Mouse (Mus musculus): ENCODE measurements around the gene Rbbp4. TPM values are rescaled to one million over a fixed set of nuclear protein-coding genes. Genes with fewer than 3 reads are reported as not detected.

Gene Rbbp4
- total RNA-seq (2021): 100 to 1,000 TPM; 117 to 130 TPM
- long read RNA-seq, experiment 1, full-length matches to known transcripts: 4 of 32 reads
- long read RNA-seq, experiment 1, partial matches to known transcripts: 3 of 32 reads
- long read RNA-seq, experiment 1, other reads (novel, unspliced or antisense): 25 of 32 reads
- long read RNA-seq, experiment 2, full-length matches to known transcripts: 1 of 37 reads
- long read RNA-seq, experiment 2, partial matches to known transcripts: 4 of 37 reads
- long read RNA-seq, experiment 2, other reads (novel, unspliced or antisense): 32 of 37 reads

DNA sequence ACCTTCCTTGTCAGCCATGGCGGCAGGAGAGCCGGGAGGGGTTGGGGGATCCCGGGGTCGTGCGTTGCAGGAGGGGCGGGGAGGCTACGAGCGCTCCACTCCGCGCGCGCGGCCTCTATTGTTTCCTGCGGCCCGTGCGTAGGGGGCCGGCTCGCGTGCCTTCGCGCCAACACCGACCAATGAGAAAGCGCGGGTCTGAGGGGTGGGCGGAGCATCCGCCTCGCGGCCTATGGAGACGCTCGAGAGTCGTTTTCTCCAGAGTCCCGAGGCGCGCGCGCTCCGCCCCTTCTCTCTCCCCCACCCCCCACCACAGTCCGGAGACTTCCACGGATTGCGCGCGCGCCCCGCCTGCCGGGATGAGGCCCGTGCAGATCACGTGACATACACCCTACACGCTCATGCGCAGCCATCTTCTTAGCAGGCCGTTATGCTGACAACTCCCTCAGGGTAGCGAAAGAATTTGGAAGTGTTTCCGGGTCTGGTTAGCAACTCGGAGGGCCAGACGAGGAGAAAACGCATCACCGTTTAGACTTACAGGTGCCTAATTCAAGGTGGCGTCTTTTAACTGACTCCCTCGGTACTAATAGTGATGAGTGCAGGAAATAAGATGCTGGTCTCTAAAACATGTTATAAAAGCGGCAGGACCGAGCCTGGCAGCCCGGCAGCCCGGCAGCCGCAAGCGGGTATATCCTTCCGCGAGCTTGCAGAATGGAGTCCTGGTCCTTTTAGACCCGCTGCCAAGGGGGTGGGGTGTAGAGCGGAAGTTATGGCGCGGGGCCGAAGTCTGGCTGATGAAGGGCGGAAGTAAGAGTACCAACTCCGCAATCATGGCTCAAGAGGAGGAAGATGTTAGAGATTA lies at the start of gene Rbbp4, which contains the start of gene Zbtb8os:
Rbbp4 (minus strand) TSS at position 155 of the 859 bp plus-strand sequence.
Zbtb8os (plus strand) TSS at position 480 of the 859 bp plus-strand sequence.
- Histone ChIP-seq H3K4me3 (peak within 1 kb of the TSS; percentile 98), H3K27ac (peak within 1 kb of the TSS; percentile 99)
- peak; percentile 71 for TF ChIP-seq CTCF (conservative IDR thresholded peaks at IDR 0.05)
- peak; percentile 95 to 98 for DNase-seq (ENCODE audit: low spot score in 2 of 2)

DNA sequence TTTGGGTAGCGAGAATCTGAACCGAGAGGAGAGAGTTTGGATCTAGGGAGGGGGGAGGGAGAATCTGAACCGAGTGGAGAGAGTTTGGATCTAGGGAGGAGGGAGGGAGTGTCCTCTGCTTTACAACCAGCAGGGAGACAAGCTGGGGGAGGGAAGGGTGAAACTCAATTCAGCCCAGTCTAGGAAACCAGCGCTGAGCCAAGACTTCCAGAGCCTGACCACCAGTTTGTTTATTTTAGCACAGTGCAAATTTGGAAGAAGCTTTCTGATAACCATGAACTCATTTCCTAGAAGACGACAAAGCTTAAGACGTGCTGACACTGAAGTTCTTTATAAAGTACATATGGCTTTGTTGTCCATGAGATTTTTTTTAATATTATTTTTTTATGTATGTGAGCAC lies 49.3 kb upstream of the Rbbp4 start:
- no peak for DNase-seq (ENCODE audit: low spot score in 2 of 2)
- no peak overlapping the region for H3K27ac ChIP-seq
- no peak for TF ChIP-seq CTCF (conservative IDR thresholded peaks at IDR 0.05)
- H3K4me3 ChIP-seq: no peak overlapping the region

DNA sequence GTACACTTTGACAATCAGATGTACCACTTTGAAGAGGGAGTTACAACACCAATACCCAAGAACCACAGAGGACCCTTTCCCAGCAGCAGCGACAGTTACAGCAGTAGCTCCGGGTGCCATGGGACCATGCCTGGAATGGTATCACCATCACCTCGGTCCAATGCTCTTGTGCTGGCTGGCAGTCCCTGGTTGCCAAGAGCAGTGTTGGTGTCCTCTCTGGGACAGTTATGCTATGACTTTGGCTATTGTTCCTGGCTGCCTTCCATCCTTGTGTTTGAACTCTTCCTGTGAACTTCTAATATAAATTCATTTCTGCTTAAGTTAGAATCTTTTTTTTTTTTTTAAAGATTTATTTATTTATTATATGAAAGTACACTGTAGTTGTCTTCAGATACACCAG lies 48.4 kb upstream of the Rbbp4 start:
- no peak overlapping the region for H3K27ac ChIP-seq
- H3K4me3 ChIP-seq: no peak overlapping the region
- DNase-seq (ENCODE audit: low spot score in 2 of 2): no peak
- no peak for TF ChIP-seq CTCF (conservative IDR thresholded peaks at IDR 0.05)

DNA sequence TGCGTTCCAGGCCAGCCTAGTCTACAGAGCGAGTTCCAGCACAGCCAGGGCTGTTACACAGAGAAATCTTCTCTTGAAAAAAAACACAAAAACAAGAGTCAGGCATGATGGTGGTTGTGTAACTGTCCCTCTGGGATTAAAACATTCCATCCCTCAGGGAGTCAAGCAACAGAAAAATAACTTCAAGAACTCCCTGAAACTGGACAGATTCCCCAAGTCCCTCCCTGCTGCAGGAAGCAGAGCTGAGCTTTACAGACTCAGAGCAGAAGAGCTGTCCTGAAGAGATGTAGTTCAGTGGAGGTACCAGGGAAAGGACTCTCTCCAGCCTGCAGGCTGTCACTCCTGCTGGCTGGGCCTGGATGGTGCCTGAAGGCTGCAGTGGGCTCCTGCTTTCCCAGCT lies 47.3 kb upstream of the Rbbp4 start:
- TF ChIP-seq CTCF (conservative IDR thresholded peaks at IDR 0.05): no peak
- H3K4me3 ChIP-seq: no peak overlapping the region
- no peak overlapping the region for H3K27ac ChIP-seq
- no peak for DNase-seq (ENCODE audit: low spot score in 2 of 2)

DNA sequence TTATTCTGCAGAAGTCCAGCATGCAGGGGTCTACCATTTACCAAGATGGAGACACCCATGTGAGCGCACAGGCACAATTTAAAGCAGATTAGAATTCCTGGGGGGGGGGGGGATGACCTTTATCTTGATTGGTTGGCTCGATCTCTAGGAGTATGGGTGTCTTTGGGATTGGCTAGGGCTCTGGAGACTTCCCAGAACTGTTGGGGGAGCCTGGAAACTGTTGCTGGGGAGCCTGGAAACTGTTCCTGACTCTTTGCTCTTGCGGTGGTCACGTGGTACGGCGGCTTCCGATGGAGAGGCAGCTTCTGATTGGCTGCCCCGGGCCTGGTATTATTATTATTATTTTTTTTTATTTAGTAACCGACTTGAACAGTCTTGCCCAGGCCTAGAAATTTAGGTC lies 46.9 kb upstream of the Rbbp4 start:
- H3K27ac ChIP-seq: no peak overlapping the region
- no peak for DNase-seq (ENCODE audit: low spot score in 2 of 2)
- no peak overlapping the region for H3K4me3 ChIP-seq
- TF ChIP-seq CTCF (conservative IDR thresholded peaks at IDR 0.05): no peak

DNA sequence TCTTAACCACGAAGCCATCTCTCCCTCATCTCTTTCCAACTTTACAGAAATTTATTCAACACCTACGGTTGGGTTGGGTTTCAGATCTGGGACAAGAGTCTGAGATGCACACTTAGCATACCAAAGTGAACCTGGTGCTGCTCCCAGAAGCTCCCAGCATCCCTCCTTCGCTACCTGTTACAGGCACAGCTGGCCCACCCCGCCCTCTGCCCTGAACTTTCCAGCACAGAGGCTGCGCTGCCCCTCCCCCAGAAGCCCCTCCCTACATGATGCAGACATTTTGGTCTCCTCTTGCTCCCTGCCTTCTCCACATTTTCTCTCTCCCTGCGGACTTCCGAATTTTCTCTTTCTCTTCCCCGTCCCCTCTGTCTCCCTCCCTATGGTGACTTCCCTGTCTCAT lies 46.0 kb upstream of the Rbbp4 start:
- H3K27ac ChIP-seq: no peak overlapping the region
- no peak for TF ChIP-seq CTCF (conservative IDR thresholded peaks at IDR 0.05)
- H3K4me3 ChIP-seq: no peak overlapping the region
- no peak for DNase-seq (ENCODE audit: low spot score in 2 of 2)

DNA sequence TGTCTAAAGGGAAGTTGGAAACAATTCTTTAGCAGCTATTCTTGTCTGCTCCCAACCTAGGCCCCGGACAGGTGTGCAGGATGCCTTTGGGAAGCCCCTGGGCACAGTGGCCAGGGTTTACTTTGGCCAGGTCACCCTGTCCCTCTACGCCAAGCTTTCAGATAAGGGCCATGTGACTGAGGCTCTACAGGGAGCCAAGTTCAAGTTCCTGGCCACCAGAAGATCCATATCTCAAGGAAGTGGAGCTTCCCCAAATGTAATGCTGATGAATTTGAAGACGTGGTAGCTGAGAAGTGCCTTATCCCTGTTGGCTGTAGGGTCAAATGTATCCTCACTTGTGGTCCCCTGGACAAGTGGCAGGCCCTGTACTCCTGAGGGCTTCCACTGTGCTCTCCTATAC lies 44.6 kb upstream of the Rbbp4 start:
- Histone ChIP-seq H3K4me3 (no peak overlapping the region), H3K27ac (no peak overlapping the region)
- DNase-seq (ENCODE audit: low spot score in 2 of 2): no peak
- TF ChIP-seq CTCF (conservative IDR thresholded peaks at IDR 0.05): no peak

DNA sequence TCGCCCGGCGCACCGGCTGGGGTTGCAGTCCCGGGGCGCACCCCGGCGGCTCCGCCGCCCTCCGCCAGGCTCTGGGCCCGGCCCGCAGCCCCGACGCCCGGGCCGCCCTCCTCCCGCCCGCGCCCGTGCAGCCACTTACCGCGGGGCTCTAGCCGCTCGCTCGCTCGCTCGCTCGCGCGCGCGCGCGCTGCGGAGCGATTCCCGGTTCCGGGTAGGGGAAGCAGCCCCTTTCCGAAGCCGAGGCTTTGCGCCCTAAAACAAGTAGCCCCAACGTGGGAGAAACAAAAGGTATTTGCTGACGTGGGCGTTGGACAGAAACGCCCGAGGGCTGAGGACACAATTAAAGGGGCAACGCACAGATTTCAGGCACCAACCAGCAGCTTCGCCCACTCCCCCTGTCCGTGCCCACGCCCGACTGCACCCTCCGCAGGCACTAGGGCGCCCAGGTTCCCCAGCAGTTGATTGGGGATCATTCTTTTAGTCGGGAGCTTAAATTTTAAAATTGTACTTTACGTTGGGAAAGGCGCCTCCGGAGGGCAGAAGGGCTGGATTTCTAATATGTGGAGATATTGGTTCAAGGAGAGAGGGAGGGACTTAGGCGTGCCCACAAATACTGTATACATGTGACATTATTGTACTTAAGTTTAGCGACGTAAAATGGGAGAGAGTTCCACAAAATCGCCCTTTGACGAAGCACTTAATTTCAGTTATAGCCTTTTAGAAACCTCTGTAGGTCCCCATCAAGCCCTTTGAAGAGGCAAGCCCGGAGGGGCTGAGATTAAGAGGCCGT lies 42.6 kb upstream of the Rbbp4 start, which contains the start of gene Zbtb8a:
Zbtb8a (minus strand) TSS at position 516 of the 790 bp plus-strand sequence.
- peak within 1 kb of the TSS; percentile 64 for H3K4me3 ChIP-seq
- peak; percentile 35 for TF ChIP-seq CTCF (conservative IDR thresholded peaks at IDR 0.05)
- DNase-seq (ENCODE audit: low spot score in 2 of 2): peak; percentile 16 to 30
- peak within 1 kb of the TSS; percentile 81 for H3K27ac ChIP-seq

DNA sequence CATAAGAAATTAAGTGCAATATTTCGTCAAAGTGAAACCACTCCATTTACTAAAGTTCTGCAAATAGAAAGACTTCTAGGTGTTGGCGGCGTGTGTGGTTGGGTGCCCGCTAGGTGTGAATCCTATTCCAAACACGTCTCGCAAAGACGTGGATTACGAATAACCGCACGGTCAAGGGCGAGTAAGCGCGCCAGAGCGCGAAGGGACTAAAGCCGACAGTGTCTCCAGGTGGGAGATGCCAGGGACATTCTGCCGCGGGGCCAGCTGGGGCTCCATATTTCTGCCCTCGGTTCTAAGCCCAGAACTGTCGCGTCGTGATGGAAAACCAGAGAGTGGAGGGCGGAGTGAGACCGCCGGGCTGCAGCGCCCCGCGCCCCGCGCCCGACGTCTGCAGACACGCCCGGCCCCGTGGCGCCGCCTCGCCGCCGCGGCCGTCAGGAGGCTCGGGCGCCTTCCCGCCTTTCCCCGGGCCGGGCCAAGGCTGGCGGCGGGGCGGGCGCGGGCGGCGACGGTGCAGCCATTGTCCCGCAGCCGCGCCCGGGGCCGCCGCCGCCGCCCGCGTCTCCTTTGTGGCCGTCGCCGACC lies 41.9 kb upstream of the Rbbp4 start:
- H3K4me3 ChIP-seq: peak overlapping the region; percentile 64
- 0 out of 2 replicates have a peak overlapping the region, but pooled peaks have one; percentile 50 for H3K27ac ChIP-seq
- TF ChIP-seq CTCF (conservative IDR thresholded peaks at IDR 0.05): peak; percentile 19
- DNase-seq (ENCODE audit: low spot score in 2 of 2): peak; percentile 5 to 30

DNA sequence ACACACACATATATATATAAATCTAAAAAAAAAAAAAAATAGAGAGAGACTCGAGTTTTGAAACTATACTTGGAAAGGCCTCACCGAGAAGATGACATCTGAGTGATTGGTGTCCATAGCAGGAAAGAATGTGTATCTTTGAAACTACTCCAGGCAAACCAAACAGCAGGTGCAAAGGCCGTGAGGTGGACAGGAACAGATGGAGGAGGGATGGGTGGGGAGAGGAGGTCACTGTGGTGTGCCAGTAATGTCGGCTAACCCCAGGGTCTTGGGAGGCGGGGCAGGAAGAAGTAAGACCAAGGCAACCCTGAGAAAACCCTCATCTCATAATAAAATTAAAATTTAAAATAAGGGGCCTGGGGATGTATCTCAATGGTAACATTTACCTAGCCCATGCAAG lies 40.7 kb upstream of the Rbbp4 start:
- H3K27ac ChIP-seq: no peak overlapping the region
- no peak overlapping the region for H3K4me3 ChIP-seq
- no peak for DNase-seq (ENCODE audit: low spot score in 2 of 2)
- no peak for TF ChIP-seq CTCF (conservative IDR thresholded peaks at IDR 0.05)

DNA sequence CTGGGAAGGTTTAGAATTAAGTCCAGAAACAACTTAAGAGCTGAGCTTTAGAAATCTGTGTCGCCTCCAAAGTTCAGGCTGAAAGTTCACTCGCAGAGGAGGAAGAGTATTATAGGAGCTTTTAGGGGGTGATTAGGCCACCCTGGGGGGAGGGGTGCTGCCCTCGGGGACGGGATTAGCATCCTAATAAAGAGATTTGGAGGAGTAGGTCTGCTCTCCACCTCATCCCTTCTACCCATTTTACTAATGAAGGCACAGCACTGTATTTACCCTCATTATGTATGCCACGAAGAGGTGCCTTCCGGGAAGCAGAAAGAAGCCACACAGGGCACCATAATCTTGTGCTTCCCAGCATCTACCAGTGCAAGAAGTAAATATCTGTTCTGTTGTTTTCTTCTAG lies 39.8 kb upstream of the Rbbp4 start:
- H3K4me3 ChIP-seq: no peak overlapping the region
- H3K27ac ChIP-seq: no peak overlapping the region
- DNase-seq (ENCODE audit: low spot score in 2 of 2): no peak
- TF ChIP-seq CTCF (conservative IDR thresholded peaks at IDR 0.05): no peak

DNA sequence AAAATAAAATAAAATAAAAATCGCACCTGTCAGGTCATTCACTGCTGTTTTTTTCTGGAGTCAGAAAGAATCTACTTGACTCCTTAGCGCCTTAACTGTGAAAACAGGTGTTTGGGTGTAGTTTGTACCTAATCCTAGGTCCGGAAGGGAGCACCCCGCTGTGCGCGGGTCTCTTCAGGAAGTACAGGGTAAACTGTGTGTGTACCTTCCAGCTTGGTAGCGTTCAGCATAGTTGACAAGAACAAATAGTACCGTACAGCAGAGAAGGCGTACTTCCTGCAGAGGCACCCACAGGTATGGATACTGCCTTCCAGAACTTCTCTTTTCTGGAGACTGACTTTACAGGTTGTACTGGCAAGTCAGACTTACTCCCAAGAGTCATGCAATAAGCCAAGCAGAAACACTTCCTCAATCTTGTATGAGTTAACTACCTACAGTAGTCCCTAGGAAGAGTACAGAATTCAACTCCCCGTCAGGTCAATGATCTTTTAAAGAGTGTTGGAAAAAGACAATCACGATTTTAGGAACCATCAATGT lies 39.1 kb upstream of the Rbbp4 start:
- no peak for DNase-seq (ENCODE audit: low spot score in 2 of 2)
- no peak overlapping the region for H3K4me3 ChIP-seq
- H3K27ac ChIP-seq: no peak overlapping the region
- no peak for TF ChIP-seq CTCF (conservative IDR thresholded peaks at IDR 0.05)
